Mouse (Mus musculus): ENCODE measurements around the gene Dchs2.

The Dchs2 gene

DNA sequence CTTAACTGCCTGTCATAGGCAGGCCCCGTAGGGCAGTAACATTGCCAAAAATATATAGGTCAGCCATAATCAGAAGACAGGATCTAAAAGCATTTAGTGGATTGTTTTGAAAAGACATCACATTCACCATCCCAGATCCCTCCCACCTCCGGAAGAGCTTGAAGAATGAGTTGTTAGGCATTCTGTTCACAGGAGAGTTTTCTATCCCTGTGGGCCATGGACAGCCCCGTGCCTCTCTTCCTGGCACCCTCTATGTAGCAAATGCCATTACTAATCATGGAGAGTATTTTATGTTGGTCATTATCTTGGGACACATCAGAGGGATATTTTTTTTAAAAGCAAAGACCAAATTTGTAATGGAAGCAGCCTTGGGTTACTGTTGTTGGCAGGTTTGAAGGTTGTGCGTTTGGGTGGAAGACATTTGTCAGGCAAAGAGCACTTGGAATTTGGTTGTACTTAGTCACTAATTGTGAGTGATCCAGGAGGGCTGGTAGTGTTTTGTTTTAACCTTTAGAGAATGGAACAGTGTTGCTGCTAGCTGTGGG, 122.3 kb downstream of the Dchs2 start:
- DNase-seq (ENCODE audit: low read depth, low spot score), result no peak

DNA sequence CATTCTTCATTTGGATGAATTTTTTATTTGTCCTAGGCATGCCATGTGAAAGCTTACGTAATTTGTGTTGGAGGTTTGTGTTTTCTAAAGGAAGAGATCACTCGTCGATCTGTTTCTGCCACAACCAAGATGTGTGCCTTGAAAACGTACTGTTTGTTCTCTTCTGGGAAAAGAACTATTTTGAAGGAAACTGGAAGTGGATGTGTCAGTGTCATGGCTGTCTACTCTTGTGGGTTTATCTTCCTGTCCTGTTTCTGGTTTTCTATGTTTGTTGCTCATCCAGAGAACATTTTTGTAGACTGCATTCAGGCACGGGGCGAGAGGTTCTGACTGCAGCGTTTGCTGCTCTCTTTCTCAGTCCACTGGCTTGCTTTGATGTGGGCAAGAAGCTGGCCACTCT, 124.2 kb downstream of the Dchs2 start:
- no peak for DNase-seq (ENCODE audit: low read depth, low spot score)

DNA sequence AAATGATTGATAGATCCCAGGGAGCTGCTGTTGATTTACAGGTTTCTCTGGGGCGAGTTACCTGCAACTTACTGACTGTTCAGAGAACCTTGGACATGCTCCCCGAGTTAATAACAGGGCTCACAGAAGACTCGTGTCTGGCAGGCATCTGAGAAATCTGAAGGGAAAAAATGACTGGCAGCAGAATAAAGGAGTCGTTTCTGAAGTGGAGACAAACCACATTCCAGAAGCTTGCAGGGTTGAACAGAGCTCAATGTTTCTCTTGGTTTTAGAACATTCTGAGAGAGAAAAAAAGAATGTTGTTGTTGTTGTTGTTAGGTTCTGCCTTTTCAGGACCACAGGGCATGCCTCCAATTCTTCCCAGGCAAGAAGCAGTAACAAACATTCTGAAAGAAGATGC, 131.7 kb downstream of the Dchs2 start:
- DNase-seq (ENCODE audit: low read depth, low spot score), result no peak

GRCm38 (mm10) chr3:83266009-83266408, 138.3 kb downstream of the Dchs2 start:
- no peak for DNase-seq (ENCODE audit: low read depth, low spot score)

- no peak for DNase-seq (ENCODE audit: low read depth, low spot score)
Measured at GRCm38 (mm10) chr3:83270228-83270627, 142.5 kb downstream of the Dchs2 start.

DNA sequence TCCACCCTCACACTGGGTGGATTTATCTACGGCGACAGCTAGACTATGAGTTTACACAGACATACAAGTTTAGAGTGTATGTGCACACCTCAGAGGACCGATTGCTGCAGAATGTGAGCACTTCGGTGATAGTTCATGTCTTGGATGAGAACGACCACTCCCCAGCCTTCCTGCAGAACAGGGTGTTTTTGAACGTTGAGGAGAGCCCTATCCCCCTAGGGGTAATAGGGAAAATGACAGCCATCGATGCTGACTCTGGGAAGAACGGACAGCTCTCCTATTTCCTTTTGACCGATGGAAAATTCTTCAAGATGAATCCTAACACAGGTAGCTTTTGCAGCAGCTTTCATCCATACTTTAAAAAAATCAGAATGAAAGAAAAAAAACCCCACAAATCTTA, 143.2 kb downstream of the Dchs2 start:
- DNase-seq (ENCODE audit: low read depth, low spot score), result no peak

DNA sequence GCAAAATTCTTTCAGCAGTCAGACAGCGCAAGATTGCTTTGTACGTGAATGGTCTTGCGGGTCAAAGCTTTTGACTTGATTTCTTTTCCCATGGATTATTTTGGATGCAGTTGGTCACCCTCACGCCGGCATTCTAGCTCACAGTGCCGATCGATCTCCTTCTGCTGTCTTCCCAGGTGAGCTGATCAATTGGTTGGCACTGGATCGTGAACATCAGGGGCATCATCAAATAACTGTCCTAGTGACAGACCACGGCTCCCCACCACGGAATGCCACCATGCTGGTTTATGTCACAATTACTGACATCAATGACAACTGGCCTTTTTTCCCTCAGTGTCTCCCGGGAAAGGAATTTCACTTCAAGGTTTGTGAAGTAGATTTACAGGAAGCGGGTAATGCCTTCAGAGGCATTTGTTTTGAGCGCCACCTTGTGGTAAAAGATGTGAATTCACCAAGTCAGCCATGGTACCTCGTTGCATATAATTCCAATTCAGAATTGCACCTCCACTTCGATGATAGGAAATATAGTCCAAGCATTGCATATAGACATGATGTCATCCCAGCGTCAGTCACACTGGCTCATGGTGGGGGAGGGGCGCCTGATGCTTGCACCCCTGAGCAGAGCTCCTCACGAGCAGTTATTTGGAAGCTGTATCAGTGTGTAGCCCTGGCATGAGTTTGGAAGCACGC, 146.0 kb downstream of the Dchs2 start:
- no peak for DNase-seq (ENCODE audit: low read depth, low spot score)

DNA sequence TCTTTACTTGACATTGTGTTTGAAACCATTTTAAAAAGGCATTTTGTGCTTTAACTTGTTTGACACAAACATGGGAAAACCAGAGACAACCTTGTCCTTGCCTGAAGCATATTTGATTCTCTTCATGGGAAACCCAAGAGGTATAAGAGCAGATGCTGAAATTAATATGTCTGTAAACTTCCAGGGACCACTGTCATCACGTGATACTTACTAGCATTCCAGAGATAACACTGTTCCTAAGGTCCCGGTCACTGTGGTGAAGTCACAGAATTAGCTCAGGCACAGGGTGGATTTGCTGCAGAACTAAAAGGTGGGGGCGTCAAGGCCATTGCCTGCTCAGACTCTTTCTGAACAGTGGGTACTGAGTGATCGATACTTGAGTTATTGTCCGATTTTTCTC, 148.0 kb downstream of the Dchs2 start:
- no peak for DNase-seq (ENCODE audit: low read depth, low spot score)

DNA sequence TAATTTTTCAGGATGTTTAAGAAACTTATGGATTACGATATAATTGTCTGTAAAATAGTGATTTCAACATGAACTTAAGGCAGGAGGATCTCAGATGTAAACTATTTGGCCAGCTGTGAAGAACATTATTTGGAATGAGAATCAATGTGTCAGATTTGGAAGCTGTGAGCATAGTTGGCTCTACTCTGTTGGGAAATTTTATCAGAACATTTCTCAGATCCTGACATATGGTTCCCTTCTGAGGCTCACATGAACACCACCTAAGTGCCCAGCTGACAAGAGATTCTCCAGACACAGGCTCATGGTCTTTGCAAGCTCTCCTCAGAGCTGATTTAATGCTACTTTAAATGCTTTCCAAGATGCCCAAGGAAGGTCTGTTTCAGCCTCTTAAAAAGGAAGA, 156.1 kb downstream of the Dchs2 start:
- no peak for DNase-seq (ENCODE audit: low read depth, low spot score)

GRCm38 (mm10) chr3:83286975-83287405, 159.2 kb downstream of the Dchs2 start:
- no peak for DNase-seq (ENCODE audit: low read depth, low spot score)

- DNase-seq (ENCODE audit: low read depth, low spot score), result no peak
Measured at GRCm38 (mm10) chr3:83288118-83288840, 160.5 kb downstream of the Dchs2 start.

GRCm38 (mm10) chr3:83290482-83290881, 162.7 kb downstream of the Dchs2 start:
- no peak for DNase-seq (ENCODE audit: low read depth, low spot score)

DNA sequence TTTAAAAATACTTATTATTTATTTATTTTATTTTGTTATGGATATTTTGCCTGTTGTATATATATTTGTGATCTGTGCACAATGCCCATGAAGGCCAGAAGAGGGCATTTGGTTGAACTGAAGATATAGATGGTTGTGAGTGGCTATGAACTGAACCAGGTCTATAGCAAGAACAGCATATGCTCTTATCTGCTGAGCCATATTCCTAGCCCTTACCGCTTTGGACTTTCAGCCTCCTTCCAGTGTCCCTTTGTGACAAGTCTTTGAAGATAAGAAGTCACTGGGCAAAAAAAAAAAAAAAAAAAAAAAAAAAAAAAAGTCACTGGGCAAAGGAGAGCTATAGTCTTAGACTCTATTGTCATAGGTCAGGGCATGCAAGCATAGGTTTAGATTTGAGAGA, 163.2 kb downstream of the Dchs2 start:
- no peak for DNase-seq (ENCODE audit: low read depth, low spot score)

- DNase-seq (ENCODE audit: low read depth, low spot score), result no peak
Measured at GRCm38 (mm10) chr3:83299783-83300382, 172.1 kb downstream of the Dchs2 start.

- DNase-seq (ENCODE audit: low read depth, low spot score), result no peak
Measured at GRCm38 (mm10) chr3:83303876-83304275, 176.1 kb downstream of the Dchs2 start.

- no peak for DNase-seq (ENCODE audit: low read depth, low spot score)
Measured at GRCm38 (mm10) chr3:83345928-83346327, 218.2 kb downstream of the Dchs2 start.

- no peak for DNase-seq (ENCODE audit: low read depth, low spot score)
Measured at GRCm38 (mm10) chr3:83368500-83369068, 240.8 kb downstream of the Dchs2 start.

GRCm38 (mm10) chr3:83369871-83370270, 242.1 kb downstream of the Dchs2 start:
- DNase-seq (ENCODE audit: low read depth, low spot score), result no peak

GRCm38 (mm10) chr3:83374333-83374732, 246.6 kb downstream of the Dchs2 start:
- DNase-seq (ENCODE audit: low read depth, low spot score), result no peak

DNA sequence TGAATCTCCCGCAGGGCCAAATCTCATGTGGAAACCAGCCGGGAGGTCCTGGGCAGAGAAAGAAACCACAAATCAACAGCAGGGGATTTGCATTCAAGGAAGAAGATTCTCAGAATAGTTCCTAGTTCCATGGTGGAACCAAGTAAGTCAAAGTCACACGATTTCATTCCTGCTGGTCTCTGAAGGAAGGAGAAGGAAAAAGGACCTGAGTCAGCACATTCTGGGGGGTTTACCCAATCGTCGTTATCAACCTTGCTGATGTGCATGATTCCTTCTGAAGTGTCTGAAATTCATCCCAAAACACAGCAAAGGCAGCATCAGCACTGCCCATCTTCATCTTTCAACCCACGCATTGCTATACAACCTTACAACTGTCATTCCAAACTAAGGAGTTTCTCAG, 249.1 kb downstream of the Dchs2 start:
- no peak for DNase-seq (ENCODE audit: low read depth, low spot score)
